Mouse (Mus musculus) left cerebral cortex, adult 18-20 months (tissue): ENCODE measurements around the gene Smurf1. TPM values are rescaled to one million over a fixed set of nuclear protein-coding genes. Genes with fewer than 3 reads are reported as not detected.

Experiments
- DNase-seq, 2 experiments: peaks; one replicate each; pipeline ENCODE4 v3.0.0; 2021 to 2022; ENCODE audit warnings: low spot score in 2 of 2, mixed read lengths in 1 of 2
- total RNA-seq, 2 experiments: library from RNA; stranded (reverse); gene quantifications; 2 replicates each; pipeline ENCODE4 v1.2.3; 2021

Smurf1 gene
- total RNA-seq, 2 experiments from 2014 or later, result 37.9 to 38.7 TPM

GRCm38 (mm10) chr5:144918204-144918603, 47.4 kb downstream of the Smurf1 start:
- no peak for DNase-seq

- DNase-seq, result no peak
Observed at GRCm38 (mm10) chr5:144917172-144917571, 48.5 kb downstream of the Smurf1 start.

- no peak for DNase-seq
Observed at GRCm38 (mm10) chr5:144915828-144916227, 49.8 kb downstream of the Smurf1 start.

GRCm38 (mm10) chr5:144914433-144914906, 51.2 kb downstream of the Smurf1 start:
- peak; percentile 64 to 80 for DNase-seq

- peak; percentile 53 to 64 for DNase-seq
Observed at GRCm38 (mm10) chr5:144913923-144914322, 51.7 kb downstream of the Smurf1 start.

- no peak for DNase-seq
Observed at GRCm38 (mm10) chr5:144913361-144913760, 52.3 kb downstream of the Smurf1 start.

GRCm38 (mm10) chr5:144912519-144913310, 52.9 kb downstream of the Smurf1 start:
- no peak for DNase-seq

- DNase-seq, result no peak
Observed at GRCm38 (mm10) chr5:144909521-144909920, 56.1 kb downstream of the Smurf1 start.

GRCm38 (mm10) chr5:144907591-144907990, 58.1 kb downstream of the Smurf1 start:
- DNase-seq, result no peak

GRCm38 (mm10) chr5:144904356-144905134, 61.1 kb downstream of the Smurf1 start:
- no peak for DNase-seq

GRCm38 (mm10) chr5:144901791-144902190, 63.9 kb downstream of the Smurf1 start:
- no peak for DNase-seq

GRCm38 (mm10) chr5:144901035-144901434, 64.6 kb downstream of the Smurf1 start:
- DNase-seq, result no peak

- DNase-seq, result no peak
Observed at GRCm38 (mm10) chr5:144898448-144899052, 67.1 kb downstream of the Smurf1 start.

GRCm38 (mm10) chr5:144897881-144898280, 67.8 kb downstream of the Smurf1 start:
- no peak for DNase-seq

GRCm38 (mm10) chr5:144891276-144891675, 74.4 kb downstream of the Smurf1 start:
- no peak for DNase-seq

GRCm38 (mm10) chr5:144885968-144886650, 79.5 kb downstream of the Smurf1 start:
- no peak for DNase-seq

GRCm38 (mm10) chr5:144884629-144885217, 80.9 kb downstream of the Smurf1 start:
- DNase-seq, result peak; percentile 36 to 48

GRCm38 (mm10) chr5:144881670-144882399, 83.8 kb downstream of the Smurf1 start:
- peak in 1 of 2 experiments; percentile 30 for DNase-seq

- DNase-seq, result no peak
Observed at GRCm38 (mm10) chr5:144877021-144877420, 88.6 kb downstream of the Smurf1 start.

- DNase-seq, result peak; percentile 65 to 79
Observed at GRCm38 (mm10) chr5:144875892-144876291, 89.8 kb downstream of the Smurf1 start.
